Mouse (Mus musculus) adrenal gland, postnatal 14 days (tissue): Measurements from ENCODE around the gene Atp1a3. TPM values are rescaled to one million over a fixed set of nuclear protein-coding genes. Genes with fewer than 3 reads are reported as not detected.

Experiments
- DNase-seq: peaks from one replicate; pipeline ENCODE4 v3.0.0; 2021; ENCODE audit warnings: mixed read lengths
- total RNA-seq: library from RNA; stranded (reverse); gene quantifications from 2 replicates; pipeline ENCODE4 v1.2.3, GENCODE M21; 2021

The Atp1a3 gene
- total RNA-seq, 1 experiment from 2014 or later = 39.8 TPM

DNA sequence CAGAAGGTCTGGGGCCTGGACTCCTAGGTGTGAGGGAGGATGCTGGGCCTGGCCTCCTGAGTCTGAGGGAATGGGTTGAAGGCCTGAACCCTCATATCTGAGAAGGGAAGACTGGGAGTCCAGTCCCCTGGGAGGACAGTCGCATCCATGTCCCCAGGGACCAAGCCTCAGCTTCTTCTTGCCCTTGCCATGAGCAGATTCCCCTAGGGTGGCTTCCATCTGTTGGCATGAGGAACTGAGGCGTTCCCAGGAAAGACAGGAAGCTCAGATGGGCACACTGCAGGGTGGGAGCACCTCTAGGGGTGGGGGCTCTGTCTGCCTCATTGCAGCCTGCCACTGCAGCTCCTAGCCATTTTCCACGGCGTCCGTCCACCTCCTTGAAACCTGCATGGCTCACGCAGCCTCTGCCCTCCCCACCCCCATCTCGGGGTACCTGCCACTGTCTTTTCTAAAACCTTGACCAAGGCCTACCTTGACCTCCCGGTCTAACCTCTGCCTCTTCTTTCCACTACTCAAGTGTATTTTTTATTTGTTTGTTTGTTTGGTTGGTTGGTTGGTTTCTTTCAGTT is 1.9 kb downstream of the Atp1a3 start:
- no peak for DNase-seq

DNA sequence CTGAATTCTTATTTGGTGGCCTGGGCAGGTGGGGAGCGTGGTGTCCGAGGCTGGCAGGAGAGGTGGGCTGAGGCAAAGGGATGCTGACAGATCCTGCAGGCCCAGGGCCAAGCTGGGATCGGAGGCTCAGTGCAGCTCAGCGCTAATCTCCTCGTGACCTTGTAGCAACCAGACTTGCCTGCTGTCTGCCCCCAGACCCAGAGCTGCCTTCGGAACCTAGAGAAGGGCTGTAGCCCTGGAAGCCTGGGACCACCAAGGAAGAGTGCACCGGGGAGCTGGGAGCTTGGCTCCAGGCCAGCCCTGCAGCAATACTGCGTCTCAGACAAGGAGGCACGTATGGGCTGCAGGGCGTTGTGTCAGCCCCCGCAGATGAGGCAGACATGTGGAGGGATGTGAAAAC is 2.5 kb downstream of the Atp1a3 start:
- no peak for DNase-seq

DNA sequence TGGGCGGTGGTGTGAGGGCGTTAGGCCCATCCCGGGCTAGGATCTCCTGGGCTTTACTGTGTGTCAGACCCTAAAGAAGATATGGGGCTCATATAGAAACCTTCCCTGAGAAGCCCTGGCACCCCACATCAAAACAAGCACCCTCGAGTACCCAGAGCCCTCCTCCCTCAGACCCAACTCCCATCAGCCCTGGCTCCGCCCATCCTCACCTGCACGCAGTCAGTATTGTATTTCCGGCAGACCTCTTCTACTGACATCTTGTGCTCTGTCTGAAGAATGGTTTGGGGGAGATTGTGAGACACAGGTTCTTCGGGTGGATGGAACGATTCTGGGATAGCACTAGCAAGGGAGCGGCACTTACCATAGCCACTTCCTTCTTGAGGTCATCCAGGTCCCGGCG is 5.0 kb downstream of the Atp1a3 start:
- no peak for DNase-seq

DNA sequence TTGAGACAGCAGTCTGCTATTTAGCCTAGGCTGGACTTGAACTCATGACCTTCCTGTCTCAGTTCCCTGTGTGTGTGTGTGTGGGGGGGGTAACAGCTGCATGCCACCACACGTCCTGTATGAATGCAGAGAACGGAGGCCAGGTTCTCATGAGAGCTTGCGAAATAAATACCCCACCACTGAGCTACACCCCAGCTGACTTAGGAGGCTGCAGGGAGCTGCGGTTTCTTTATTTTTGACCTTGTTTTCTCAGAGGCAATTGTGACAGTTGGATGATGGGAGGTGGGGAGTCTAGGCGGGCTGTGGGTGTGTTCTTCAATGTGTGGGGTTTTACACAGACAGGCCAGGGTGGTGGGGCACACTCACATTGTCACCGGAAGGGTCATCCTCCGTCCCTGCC is 5.5 kb downstream of the Atp1a3 start:
- DNase-seq = no peak

DNA sequence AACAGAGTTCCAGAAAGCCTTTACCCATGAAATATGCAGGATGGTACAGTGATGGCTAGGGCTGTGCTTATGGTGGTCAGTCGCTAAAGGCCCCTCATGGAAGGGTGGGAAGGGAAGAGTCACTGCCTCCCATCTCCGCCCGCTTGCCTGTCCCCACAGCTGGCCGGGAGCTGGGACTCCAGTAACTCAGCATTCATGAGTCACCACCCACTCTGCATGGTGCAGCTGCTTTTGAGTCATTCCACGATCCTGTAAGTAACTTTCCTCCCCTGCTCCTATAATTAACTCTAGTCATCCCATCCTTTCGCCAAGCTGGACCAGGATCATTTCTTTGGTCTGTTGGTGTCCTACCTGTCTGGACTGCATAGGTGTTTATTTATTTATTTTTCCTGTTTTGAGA is 12.7 kb downstream of the Atp1a3 start:
- no peak for DNase-seq

DNA sequence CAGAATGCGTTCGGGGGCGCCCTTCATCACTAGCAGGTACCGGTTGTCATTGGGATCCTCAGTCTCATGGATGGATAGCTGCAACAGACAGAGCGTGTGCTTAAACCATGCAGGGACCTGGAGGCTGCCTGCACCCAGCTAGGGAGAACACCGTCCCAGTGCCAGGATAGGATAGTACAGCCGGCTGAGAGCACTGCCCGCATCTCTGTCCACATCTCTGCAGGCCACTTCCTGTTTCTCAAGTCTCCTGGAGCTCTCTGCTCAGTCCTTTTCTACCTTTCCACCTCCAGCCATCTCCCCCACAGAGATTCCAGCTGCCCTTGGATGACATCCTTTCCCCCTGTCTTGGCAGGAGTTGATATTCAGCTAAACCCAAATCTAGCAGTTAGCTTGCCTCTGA is 15.3 kb downstream of the Atp1a3 start:
- DNase-seq = no peak

DNA sequence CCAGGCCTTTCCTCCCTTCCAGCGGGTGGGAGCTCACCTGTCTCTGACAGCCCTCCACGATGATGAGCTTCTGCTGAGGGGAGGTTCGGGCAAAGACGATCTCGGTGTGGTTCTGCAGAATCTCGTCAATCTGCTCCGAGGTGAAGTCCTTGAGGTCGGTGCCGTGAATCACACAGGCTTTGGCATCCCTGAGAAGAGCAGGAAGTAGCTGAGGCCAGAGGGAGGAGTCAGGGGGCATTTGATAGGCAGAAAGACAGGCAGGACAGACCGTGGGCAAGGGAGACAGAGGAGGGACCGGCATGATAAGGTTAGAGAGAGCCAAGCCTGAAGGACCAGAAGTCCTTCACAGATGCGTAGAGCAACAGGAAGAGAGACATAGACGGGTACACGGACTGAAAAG is 17.8 kb downstream of the Atp1a3 start:
- peak; percentile 81 for DNase-seq

DNA sequence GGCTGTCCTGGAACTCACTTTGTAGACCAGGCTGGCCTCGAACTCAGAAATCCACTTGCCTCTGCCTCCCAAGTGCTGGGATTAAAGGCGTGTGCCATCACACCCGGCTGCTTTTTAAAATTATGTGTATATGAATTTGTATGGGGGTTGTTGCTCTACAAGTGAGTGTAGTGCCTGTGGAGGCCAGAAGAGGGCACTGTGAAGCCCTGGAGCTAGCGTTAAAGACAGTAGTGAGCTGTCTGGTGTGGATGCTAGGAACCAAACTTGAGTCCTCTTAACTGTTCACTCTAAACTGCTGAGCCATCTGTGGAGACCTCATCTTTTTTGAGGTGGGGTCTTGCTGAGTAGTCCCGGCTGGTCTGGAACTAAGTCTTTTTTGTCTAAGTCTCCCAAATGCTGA is 20.0 kb downstream of the Atp1a3 start:
- DNase-seq = no peak

DNA sequence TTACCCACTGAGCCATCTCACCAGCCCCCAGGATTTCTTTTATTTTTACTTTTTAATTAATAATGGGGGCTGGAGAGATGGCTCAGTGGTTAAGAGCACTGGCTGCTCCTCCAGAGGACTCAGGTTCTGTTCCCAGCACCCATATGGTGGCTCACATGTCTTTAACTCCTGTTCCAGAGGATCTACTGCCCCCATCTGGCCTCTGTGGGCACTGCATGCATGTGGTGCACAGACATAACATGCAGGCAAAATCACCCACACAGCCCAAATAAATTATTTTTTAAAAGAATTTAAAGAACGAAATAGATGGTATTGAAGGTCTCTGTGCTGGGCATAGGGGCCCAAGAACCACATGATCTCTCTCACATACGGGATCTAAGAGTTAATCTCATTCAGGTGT is 21.5 kb downstream of the Atp1a3 start:
- DNase-seq = no peak

DNA sequence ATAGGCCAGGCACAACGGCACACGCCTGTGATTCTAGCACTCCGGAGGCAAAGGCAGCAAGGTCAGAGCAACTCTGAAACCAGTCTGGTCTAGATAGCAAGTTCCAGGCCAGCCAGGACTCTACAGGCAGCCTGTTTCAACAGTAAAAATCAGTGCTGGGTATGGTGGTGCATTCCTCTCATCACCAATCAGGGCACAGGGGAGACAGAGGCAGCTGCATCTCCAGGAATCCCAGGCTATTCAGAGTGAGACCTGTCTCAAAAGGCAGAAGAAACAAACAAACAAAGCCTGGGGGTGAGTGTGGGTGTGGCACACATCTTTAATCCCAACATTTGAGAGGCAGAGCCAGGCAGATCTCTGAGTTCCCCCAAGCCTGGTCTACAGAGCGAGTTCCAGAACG is 22.4 kb downstream of the Atp1a3 start:
- DNase-seq = no peak

DNA sequence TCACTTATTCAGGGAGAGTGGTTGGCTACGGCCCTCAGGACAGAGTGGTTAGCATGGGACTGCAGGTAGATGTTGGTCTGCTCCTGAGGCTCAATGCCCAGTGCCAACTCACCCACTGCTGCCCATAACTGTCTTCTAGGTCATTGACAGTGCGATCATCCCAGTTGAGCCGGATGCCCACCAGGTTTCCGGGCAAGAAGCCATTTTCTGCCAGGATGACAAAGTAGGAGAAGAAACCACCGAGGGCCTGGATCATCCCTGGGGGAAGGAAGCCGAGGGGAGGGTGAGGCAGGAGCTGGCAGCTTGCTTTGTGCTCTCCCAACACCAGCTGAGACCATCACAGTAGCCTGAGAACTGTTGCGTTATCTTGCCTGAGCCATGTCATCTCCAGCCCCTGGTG is 25.3 kb downstream of the Atp1a3 start:
- DNase-seq = no peak

DNA sequence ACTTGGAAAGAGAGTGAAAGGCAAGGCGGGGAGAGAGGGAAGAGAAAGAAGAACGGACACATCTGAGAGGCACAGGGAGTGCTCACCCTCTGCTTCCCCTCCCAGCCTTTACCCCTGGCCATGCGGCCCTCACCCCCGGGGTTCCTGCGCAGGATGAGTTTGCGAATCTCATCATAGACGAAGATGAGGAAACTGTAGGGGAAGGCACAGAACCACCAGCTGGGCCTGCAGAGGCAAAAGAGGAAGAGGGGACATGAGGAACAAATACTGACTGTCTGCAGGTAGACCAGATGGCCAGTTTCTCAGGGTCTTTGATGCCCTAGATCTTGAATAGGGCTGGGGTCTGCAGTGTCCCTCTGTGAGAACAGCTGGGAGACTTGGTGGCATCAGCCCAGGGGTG is 27.0 kb downstream of the Atp1a3 start:
- no peak for DNase-seq

DNA sequence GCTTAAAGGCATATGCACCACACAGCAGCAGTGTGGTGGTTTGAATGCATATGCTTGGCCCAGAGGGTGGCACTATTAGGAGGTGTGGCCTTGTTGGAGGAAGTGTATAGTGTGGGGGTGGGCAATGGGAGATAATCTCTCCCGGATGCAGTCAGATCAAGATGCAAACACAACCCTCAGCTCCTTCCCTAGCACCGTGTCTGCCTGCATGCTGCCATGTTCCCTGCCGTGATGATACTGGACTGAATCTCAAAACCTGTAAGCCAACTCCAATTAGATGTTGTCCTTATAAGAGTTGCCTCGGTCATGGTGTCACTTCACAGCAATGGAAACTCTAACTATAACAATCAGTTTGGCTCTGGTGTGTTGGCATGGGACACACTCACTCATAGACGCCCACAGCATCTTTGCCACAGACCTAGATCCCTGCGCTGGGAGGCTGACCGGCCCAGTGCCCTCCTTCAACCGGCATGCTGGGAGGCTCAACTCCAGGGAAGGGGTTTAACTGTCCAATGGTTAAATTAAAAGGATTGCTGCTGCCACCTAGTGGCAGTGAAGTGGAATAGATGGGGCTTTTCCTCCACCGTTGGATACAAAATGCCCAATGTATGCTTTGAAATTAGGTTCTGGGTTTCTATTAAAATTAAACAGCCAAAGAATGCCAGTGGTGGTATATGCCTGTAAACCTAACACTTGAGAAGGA is 30.7 kb downstream of the Atp1a3 start:
- DNase-seq = peak; percentile 53

DNA sequence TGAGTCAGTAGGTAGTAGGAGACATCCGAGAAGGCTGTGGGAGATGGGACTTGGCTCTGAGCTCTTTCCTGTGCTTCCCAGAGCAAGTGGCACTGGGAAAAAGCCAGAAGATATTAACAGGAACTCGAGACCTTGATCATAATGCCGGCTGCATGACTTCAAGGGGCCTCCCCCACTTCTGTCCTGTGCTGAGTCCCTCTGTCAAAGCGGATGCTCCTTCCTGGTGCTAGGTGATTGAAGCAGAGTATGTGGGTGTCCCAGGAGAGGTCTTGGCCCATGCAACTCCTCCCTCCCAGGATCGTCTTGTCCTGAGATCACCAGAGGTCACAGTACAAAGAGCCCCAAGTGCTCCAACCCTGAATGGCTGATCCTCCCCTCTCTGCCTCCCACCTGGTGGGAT is 31.9 kb downstream of the Atp1a3 start:
- DNase-seq = no peak

DNA sequence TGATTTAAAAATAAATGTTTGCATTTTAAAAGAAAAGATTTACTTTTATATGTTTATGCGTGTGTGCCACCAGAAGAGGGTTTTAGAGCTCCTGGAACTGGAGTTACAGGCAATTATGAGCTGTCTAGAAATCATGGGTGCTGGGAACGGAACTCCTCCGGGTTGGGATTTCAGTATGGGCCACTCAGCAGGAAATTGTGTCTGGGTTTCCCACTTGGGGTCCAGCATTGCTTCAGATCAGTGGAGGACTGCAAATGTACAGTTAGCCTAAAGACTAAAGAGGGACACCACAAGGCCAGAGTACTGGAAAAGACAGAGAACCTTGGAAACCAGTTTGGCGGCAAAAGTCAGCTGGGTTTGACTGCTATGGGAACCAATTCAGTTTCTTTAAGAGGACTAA is 32.5 kb downstream of the Atp1a3 start:
- no peak for DNase-seq

DNA sequence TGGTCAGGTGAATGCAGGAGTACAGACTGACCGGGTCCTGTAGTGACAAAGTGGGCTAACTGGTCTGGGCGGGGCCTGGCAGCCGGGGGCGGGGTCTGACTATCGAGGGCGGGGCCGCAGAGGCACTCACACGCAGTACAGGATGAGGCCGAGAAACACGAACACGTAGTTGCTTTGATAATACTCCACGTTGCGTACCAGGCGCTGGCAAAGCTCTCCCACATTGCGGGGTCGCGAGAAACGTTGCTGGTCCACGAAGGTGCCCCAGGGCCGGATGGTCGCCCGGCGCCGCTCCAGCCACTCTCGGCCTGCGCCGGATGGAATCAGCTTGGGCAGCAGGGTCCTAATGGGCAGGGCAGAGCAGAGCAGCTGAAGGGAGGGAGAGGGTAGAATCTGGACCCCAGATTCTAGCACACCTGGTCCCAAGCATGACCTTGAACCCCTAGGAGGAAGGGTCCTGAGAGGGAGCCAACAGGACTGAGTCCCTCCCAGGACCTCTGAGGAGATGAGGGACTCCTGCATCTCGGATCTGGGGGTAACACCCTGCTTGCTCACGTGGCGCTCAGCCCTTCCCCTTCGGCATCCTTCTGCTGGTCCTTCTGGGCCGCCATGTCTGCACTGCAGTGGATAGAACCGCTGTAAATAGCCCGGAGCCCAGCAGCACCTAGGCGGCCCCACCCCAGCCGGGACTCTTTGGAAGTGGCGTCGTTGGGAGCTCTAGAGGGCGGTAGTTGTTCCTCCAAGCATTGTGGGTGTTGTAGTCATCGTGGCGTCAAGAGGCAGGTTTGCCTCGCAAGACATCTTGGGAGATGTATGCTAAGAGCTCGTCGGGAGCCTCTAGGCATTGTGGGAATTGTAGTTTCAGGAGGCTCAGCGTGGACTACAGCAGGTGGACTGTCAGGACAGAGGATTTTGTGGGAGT is 33.5 kb downstream of the Atp1a3 start, which contains the start of gene Rabac1:
Gene Rabac1, minus strand, starts transcription at position 783 of the 922 bp plus-strand sequence.
- peak; percentile 93 for DNase-seq

DNA sequence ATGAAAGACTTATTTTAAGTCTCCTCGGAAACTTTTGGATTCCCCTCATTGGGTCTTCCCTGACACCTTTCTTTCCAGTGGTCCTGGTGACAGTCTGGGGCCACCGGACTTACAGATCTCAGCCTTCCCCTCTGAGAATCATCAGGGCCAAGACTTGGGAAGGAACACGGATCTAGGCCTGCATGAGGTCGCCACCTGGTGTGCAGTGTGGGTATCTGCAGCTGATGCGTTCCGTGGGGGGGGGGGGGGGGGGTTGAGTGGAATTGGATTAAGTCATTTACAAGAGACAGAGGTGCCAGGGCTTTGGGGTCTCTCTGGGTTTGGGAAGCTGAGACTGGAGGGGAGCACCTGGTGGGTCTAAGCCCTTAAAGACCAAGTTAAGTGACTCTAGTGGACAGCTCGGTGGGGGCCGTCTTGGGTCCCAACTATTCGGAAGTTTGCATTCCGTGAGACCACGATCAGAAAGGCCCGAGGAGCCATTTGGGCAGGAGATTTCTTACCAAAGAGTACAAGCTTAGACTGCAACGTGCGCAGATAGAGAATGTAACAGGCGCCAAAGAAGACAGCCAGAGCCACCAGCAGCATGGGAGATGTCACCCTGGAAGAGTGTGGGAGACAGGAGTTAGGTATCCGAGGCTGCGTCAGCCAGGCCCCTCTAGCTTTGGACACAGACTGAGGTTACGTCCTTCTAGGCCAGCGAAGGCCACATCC is 34.3 kb downstream of the Atp1a3 start:
- peak; percentile 65 for DNase-seq

DNA sequence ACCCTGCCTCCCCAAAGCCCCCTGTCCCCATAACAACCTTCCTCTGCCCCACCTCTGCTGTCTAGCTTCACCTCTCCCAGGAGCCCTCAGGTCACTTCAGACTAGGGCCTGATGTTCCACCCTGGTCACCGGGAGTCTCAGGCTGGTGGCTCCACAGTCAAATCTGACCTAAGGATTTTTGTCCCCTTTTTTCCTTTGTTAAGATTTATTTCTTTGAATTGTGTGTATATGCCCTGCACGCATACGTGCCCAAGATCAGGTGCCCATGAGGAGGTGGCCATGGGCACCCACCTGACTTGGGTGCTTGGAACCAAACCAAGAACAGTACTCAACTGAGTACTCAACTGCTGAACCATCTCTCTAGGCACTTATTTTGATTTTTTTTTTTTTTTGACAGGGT is 35.4 kb downstream of the Atp1a3 start:
- no peak for DNase-seq

DNA sequence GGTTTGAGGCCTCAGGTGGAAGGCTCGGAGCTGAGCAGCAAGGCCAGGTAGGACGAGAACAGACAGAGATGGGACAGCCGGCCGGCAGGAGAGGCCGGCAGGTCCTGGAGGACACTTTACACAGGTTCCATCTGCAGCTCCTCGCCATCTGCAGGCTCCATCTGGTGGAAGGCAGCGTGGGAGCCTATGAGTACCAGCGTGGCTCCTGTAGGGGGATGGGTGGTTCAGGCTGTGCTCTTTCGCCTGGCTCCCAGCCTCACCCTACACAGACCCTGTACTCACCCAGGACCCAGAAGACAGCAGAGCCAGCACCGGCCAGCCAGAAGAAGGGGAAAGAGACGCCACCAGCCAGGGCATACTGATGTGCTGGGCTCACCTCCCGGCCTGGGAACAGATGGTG is 36.0 kb downstream of the Atp1a3 start:
- DNase-seq = no peak

DNA sequence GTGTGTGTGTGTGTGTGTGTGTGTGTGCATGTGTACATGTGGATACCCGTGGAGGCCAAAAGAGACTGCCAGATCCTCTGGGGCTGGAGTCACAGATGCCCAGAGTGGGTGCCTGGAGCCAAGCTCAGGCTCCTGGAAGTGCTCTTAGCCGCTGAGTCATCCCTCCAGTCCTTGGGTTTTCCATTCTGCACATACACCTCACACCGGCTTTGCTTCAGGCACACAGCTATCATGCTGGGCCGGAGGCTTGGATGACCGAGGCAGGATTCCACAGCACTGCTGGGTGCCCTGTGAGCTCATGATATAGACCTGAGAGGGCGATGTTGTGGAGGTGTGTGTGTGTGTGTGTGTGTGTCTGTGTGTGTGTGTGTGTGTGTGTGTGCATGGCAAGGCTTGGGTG is 37.3 kb downstream of the Atp1a3 start:
- DNase-seq = no peak

DNA sequence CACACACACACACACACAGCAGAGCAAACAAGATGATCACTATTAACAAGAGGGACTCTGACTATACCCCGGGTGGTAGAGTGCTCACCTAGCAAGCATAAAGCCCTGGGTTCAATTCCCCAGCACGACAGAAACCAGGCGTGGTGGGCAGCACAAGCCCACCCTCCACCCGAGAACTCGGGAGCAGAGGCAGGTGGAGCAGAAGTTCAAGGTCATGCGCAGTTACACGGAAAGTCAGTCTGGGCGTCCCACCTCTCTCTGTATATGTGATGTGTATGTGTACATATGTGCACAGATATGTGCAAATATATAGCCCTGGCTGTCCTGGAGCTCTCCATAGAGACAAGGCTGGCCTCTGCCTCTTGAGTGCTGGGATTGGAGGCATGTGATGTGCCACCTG is 37.8 kb downstream of the Atp1a3 start:
- no peak for DNase-seq

DNA sequence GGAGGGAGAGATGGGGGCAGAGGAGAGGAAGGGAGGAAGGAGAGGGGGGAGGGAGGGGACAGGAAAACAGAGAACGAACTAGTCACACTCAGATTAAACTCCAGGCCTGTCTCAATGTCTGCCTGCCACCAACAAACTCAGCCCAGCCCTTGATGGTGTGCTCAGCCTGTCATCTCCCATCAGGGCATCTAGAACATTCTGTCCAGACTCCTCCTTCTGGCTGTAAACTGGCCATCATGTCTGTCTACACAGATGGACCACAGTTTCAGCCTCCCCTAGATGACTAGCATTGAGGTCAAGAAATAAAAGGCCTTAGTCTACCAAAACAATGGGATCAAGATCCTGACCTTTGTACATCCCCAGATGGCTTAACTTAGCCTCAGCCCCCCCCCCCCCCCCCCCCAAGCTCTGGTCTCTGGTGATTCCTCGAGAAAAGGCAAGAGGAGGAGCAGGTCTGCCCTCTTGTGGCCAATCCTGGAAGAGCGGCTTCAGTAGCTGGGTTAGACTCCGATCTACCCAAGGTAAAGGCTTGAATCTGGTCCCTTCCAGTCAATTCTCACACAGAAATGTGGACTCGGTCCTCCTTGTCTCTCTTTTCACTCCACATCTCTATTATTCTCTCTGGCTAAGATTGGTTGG is 40.7 kb downstream of the Atp1a3 start:
- DNase-seq = peak; percentile 88
